Mouse (Mus musculus): ENCODE data around the gene Lingo4. TPM values are rescaled to one million over a fixed set of nuclear protein-coding genes. Genes with fewer than 3 reads are reported as not detected.

Gene Lingo4
- polyA plus RNA-seq (2015; fragmentation: Nextera tagmentation; extraction: Ambion mirVana), result 0.97 and 1.0 TPM in 2 replicates

DNA sequence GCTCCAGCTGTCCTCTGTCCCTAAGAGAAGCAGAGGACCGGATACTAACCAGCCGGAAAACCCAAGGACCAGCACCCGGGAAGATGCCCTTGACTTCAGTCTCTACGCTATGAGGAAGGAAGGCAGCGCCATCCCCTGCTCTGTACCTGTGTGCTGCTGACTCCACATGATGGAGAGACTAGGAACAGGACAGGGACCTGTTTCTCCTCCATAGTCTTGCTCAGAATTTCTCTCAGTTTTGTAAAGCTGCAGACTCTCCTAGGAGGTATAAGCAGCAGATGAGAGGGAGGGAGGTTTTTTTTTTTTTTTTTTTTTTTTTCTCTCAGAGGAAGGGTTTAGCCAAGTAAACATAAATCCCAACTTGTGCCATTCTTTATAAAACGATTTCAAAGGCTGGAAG lies at the start of gene Lingo4:
Gene Lingo4, plus strand, starts transcription at position 301 of the 400 bp plus-strand sequence.
- H3K4me1 ChIP-seq, result peaks cover 22% of the 10 kb centered on the region
- H3K4me2 ChIP-seq (replicated peaks), result peak within 1 kb of the TSS; percentile 75
- peak within 1 kb of the TSS; percentile 55 for H3K27ac ChIP-seq (replicated peaks)
- H3K9ac ChIP-seq (replicated peaks), result peak within 1 kb of the TSS; percentile 56
- H3K36me3 ChIP-seq, result no peaks in the 10 kb centered on the region
- H3K9me3 ChIP-seq, result no peaks in the 10 kb centered on the region
- H3K4me3 ChIP-seq, result peak within 1 kb of the TSS; percentile 42
- peaks cover 7% of the 10 kb centered on the region; the same call in 1 of the 2 replicates for H3K27me3 ChIP-seq
- 80% methylated on average over 6 of the region's 6 CpGs for WGBS
- ATAC-seq (replicated peaks), result no peak

- no peak overlapping the region for H3K9ac ChIP-seq (replicated peaks)
- ATAC-seq (replicated peaks), result no peak
- H3K4me1 ChIP-seq, result peaks cover 12% of the 10 kb centered on the region
- H3K27ac ChIP-seq (replicated peaks), result no peak overlapping the region
- no peak overlapping the region for H3K4me3 ChIP-seq
- H3K9me3 ChIP-seq, result no peaks in the 10 kb centered on the region
- peaks cover 11% of the 10 kb centered on the region; the same call in 1 of the 2 replicates for H3K27me3 ChIP-seq
- WGBS, result 5% methylated on average over 1 of the region's 1 CpGs
- H3K36me3 ChIP-seq, result no peaks in the 10 kb centered on the region
- H3K4me2 ChIP-seq (replicated peaks), result no peak overlapping the region
Observed at GRCm38 (mm10) chr3:94360812-94361211, 37.5 kb upstream of the Lingo4 start.

- ATAC-seq (replicated peaks), result no peak
- H3K27ac ChIP-seq (replicated peaks), result no peak within 1 kb of the TSS
- WGBS, result 19% methylated on average over 7 of the region's 7 CpGs
- peak within 1 kb of the TSS; percentile 59 for H3K4me3 ChIP-seq
- peak within 1 kb of the TSS; percentile 75 for H3K9ac ChIP-seq (replicated peaks)
- peaks cover 15% of the 10 kb centered on the region; the same call in 1 of the 2 replicates for H3K27me3 ChIP-seq
- H3K36me3 ChIP-seq, result no peaks in the 10 kb centered on the region
- H3K9me3 ChIP-seq, result no peaks in the 10 kb centered on the region
- H3K4me1 ChIP-seq, result peaks cover 12% of the 10 kb centered on the region
- H3K4me2 ChIP-seq (replicated peaks), result peak within 1 kb of the TSS; percentile 92
Observed at GRCm38 (mm10) chr3:94362138-94362537, 36.2 kb upstream of the Lingo4 start, which contains the start of gene C2cd4d. Gene C2cd4d, plus strand, starts transcription at chr3:94362438.

DNA sequence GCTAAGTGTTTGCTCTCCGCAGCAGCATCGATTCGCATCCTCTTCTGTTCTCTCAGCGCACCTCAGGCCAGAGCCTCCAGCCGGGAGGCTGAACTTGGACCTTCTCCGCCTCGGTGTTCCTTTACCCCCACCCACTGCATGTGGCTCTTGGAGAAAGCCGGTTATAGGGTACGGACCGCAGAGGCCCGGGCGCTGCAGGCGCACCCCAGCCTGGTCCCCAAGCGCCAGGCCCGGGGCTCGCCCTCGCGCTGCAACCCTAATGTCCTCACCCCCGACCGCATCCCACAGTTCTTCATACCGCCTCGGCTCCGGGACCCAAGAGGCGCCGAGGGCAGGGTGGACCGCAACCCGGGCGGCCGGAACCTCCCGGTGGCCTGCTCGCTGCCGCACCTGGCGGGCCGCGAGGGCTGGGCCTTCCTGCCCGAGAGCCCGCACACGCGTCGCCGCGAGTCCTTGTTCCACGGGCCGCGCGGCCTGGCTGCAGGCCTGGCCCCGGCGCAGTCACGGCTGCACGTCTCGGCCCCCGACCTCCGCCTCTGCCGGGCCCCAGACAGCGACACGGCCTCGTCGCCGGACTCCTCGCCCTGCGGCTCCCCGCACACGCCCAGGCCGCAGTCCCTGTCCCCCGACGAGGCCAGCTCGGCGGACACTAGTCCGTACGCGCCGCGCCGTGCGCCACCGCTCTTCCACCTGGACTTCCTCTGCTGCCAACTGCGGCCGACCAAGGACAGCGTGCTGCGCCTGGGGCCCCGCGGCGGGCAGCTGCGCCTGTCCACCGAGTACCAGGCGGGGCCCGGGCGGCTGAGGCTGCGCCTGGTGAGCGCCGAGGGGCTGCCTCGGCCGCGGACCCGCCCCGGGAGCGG lies 34.8 kb upstream of the Lingo4 start:
- Histone ChIP-seq H3K9ac (replicated peaks) (peak overlapping the region; percentile 75), H3K27me3 (peaks cover 15% of the 10 kb centered on the region; the same call in 1 of the 2 replicates), H3K4me3 (peak overlapping the region; percentile 59), H3K4me2 (replicated peaks) (peak overlapping the region; percentile 92), H3K9me3 (no peaks in the 10 kb centered on the region), H3K36me3 (no peaks in the 10 kb centered on the region), H3K27ac (replicated peaks) (peak overlapping the region; percentile 53), H3K4me1 (peaks cover 12% of the 10 kb centered on the region)
- peak; percentile 79 for ATAC-seq (replicated peaks)
- 7% methylated on average over 96 of the region's 97 CpGs for WGBS

GRCm38 (mm10) chr3:94364154-94364526 lies 34.2 kb upstream of the Lingo4 start:
- H3K27me3 ChIP-seq, result peaks cover 15% of the 10 kb centered on the region; the same call in 1 of the 2 replicates
- peak; percentile 61 for ATAC-seq (replicated peaks)
- WGBS, result 4% methylated on average over 23 of the region's 23 CpGs
- peak overlapping the region; percentile 75 for H3K9ac ChIP-seq (replicated peaks)
- peak overlapping the region; percentile 92 for H3K4me2 ChIP-seq (replicated peaks)
- peak overlapping the region; percentile 53 for H3K27ac ChIP-seq (replicated peaks)
- peak overlapping the region; percentile 59 for H3K4me3 ChIP-seq
- no peaks in the 10 kb centered on the region for H3K36me3 ChIP-seq
- no peaks in the 10 kb centered on the region for H3K9me3 ChIP-seq
- H3K4me1 ChIP-seq, result peaks cover 12% of the 10 kb centered on the region

DNA sequence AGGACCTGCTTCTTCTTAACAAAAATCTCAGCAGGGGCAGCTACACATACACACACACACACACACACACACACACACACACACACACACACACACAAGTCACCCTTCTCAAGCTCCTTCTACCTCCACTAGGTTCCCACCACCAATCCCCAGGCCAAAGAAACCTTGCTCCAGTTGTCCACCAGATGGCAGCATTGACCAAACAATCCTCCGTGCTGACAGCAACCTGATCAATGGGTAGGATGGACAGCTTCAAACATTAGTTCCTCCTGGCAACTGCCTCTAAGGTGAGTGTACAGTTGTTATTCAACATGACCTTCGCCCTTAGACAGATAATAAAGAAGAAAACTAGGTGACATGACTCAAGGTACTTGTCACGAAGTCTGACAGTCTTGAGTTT lies 31.6 kb upstream of the Lingo4 start:
- Histone ChIP-seq H3K36me3 (no peaks in the 10 kb centered on the region), H3K9ac (replicated peaks) (no peak overlapping the region), H3K27ac (replicated peaks) (no peak overlapping the region), H3K4me2 (replicated peaks) (no peak overlapping the region), H3K9me3 (no peaks in the 10 kb centered on the region), H3K4me1 (peaks cover 16% of the 10 kb centered on the region), H3K4me3 (no peak overlapping the region), H3K27me3 (peaks cover 15% of the 10 kb centered on the region; the same call in 1 of the 2 replicates)
- WGBS, result 20% methylated on average over 3 of the region's 3 CpGs
- peak; percentile 29 for ATAC-seq (replicated peaks)

GRCm38 (mm10) chr3:94367511-94367910 lies 30.8 kb upstream of the Lingo4 start:
- Histone ChIP-seq H3K27me3 (peaks cover 15% of the 10 kb centered on the region; the same call in 1 of the 2 replicates), H3K4me3 (no peak overlapping the region), H3K9ac (replicated peaks) (no peak overlapping the region), H3K36me3 (no peaks in the 10 kb centered on the region), H3K4me1 (peaks cover 24% of the 10 kb centered on the region), H3K27ac (replicated peaks) (no peak overlapping the region), H3K4me2 (replicated peaks) (no peak overlapping the region), H3K9me3 (no peaks in the 10 kb centered on the region)
- no peak for ATAC-seq (replicated peaks)
- 87% methylated on average over 6 of the region's 6 CpGs for WGBS

DNA sequence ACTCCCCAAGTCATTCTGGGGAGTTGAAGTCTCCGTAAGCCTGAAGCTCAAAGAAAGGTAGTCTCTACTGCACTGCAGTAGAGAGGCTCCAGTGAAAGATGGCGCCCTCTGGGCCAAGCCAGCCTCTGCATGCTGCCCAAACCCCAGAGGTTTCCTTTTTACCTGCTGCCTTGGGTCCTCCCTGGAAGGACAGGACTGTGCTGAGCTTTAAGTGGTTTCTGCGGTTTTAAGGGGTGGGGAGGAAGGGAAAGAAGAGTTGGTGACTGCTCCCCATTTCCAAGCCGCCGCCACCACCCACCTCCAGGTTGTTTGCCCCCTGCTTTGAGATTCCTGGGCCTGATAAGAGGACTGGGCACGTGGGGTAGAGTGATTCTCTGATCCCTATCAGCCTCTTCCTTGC lies 29.7 kb upstream of the Lingo4 start:
- H3K4me2 ChIP-seq (replicated peaks), result no peak overlapping the region
- 65% methylated on average over 6 of the region's 6 CpGs for WGBS
- H3K9ac ChIP-seq (replicated peaks), result no peak overlapping the region
- H3K36me3 ChIP-seq, result no peaks in the 10 kb centered on the region
- H3K9me3 ChIP-seq, result no peaks in the 10 kb centered on the region
- H3K4me1 ChIP-seq, result peaks cover 29% of the 10 kb centered on the region
- no peak for ATAC-seq (replicated peaks)
- no peak overlapping the region for H3K4me3 ChIP-seq
- peaks cover 11% of the 10 kb centered on the region; the same call in 1 of the 2 replicates for H3K27me3 ChIP-seq
- no peak overlapping the region for H3K27ac ChIP-seq (replicated peaks)

GRCm38 (mm10) chr3:94369709-94370108 lies 28.6 kb upstream of the Lingo4 start:
- H3K27ac ChIP-seq (replicated peaks), result no peak overlapping the region
- no peaks in the 10 kb centered on the region for H3K36me3 ChIP-seq
- H3K27me3 ChIP-seq, result peaks cover 10% of the 10 kb centered on the region; the same call in 1 of the 2 replicates
- H3K4me3 ChIP-seq, result no peak overlapping the region
- peaks cover 29% of the 10 kb centered on the region for H3K4me1 ChIP-seq
- H3K4me2 ChIP-seq (replicated peaks), result no peak overlapping the region
- H3K9me3 ChIP-seq, result no peaks in the 10 kb centered on the region
- no peak for ATAC-seq (replicated peaks)
- WGBS, result 67% methylated on average over 2 of the region's 2 CpGs
- H3K9ac ChIP-seq (replicated peaks), result no peak overlapping the region

DNA sequence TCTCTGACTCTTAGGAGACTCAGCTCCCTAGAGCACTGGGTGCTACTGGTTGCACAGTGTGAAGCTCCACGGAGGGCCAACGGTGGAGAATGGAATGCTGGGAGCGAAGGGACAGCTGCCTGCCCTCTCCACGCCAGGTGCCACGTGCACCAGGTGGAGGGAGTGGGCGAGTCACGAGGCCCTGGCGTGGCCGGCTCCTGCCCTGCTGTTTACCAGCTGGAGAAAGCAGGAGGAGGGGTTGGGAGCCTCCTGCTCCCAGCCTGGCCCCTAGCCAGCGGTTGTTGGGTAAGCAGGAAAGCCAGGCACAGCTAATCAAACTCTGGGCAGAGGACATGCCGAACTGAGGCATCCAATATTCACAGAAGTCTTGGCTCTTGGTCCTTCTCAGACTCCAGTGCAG lies 26.7 kb upstream of the Lingo4 start:
- peak overlapping the region; percentile 7; the same call in 1 of the 2 replicates for H3K4me3 ChIP-seq
- H3K27ac ChIP-seq (replicated peaks), result no peak overlapping the region
- peak; percentile 23 for ATAC-seq (replicated peaks)
- H3K36me3 ChIP-seq, result no peaks in the 10 kb centered on the region
- no peaks in the 10 kb centered on the region for H3K9me3 ChIP-seq
- H3K4me2 ChIP-seq (replicated peaks), result peak overlapping the region; percentile 37
- 0 out of 2 replicates have a peak overlapping the region, but pooled peaks have one; percentile 13 for H3K9ac ChIP-seq (replicated peaks)
- H3K27me3 ChIP-seq, result no peaks in the 10 kb centered on the region
- 4% methylated on average over 11 of the region's 11 CpGs for WGBS
- peaks cover 29% of the 10 kb centered on the region for H3K4me1 ChIP-seq

DNA sequence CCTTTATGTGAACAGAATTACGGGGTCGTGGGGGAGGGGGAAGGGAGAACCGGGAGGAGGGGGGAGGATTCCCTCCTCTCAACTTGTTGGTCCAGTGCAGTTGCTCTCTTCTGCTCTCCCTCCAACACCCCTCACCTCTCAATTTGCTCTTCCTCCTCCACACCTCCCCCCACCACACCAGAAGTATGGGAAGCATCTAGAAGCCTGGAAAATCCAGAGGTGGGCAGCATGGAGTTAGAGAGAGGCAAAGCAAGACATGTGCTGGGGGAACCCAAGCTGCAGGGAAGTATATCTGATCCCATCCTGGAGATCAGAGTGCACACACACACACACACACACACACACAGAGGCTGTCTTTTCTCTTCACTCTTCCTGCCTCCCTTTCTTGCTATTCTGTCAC lies 26.3 kb upstream of the Lingo4 start:
- no peak overlapping the region for H3K4me3 ChIP-seq
- H3K36me3 ChIP-seq, result no peaks in the 10 kb centered on the region
- no peaks in the 10 kb centered on the region for H3K27me3 ChIP-seq
- peak overlapping the region; percentile 37 for H3K4me2 ChIP-seq (replicated peaks)
- WGBS, result 6% methylated on average over 3 of the region's 3 CpGs
- H3K9me3 ChIP-seq, result no peaks in the 10 kb centered on the region
- no peak overlapping the region for H3K27ac ChIP-seq (replicated peaks)
- ATAC-seq (replicated peaks), result no peak
- H3K9ac ChIP-seq (replicated peaks), result 0 out of 2 replicates have a peak overlapping the region, but pooled peaks have one; percentile 13
- H3K4me1 ChIP-seq, result peaks cover 29% of the 10 kb centered on the region

- peak within 1 kb of the TSS; percentile 7; the same call in 1 of the 2 replicates for H3K4me3 ChIP-seq
- H3K27ac ChIP-seq (replicated peaks), result no peak within 1 kb of the TSS
- H3K9ac ChIP-seq (replicated peaks), result 0 out of 2 replicates have a peak within 1 kb of the TSS, but pooled peaks have one; percentile 13
- peaks cover 29% of the 10 kb centered on the region for H3K4me1 ChIP-seq
- ATAC-seq (replicated peaks), result 0 out of 2 replicates have a peak, but pooled peaks have one; percentile 14
- H3K27me3 ChIP-seq, result no peaks in the 10 kb centered on the region
- H3K9me3 ChIP-seq, result no peaks in the 10 kb centered on the region
- peak within 1 kb of the TSS; percentile 37 for H3K4me2 ChIP-seq (replicated peaks)
- H3K36me3 ChIP-seq, result no peaks in the 10 kb centered on the region
- 12% methylated on average over 5 of the region's 5 CpGs for WGBS
Observed at GRCm38 (mm10) chr3:94372641-94373040, 25.7 kb upstream of the Lingo4 start, which contains the start of gene Rorc. Gene Rorc, plus strand, starts transcription at chr3:94372794.

Data from forebrain, embryonic 15.5 days (tissue).